In the genomic region with DNA sequence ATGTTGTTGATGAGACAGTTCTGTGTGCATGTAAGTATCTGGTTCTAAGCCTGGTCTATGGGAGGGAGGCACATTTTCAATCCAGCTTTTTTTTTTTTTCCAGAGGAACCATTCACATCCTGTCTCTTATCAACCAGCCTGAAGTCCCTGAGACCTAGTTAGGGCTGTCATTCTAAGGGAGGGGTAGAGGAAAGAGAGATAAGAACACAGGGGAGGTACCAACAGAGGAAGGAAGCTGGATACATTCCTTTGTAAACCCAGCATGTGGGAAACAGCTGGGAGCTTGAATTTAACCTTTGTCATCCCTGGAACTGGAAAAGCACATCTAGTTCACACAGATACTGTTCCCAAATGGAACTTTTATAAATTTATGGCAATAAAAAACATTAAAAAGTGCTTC, we compare ENCODE assay signal across 16 mouse cellular contexts.
DNase-seq lines count a peak whose midpoint lies in the region; ATAC-seq lines count a peak whose summit lies in the region.
"Had no signal": no experiment of that assay in that cellular context is flagged by ENCODE, and none has a peak within 500 bp of the region (broad histone marks: within the 10 kb centered on the region; RNA-seq: fewer than 3 reads in every experiment).

No protein-coding gene starts in this region.

- no peak overlapping the region for H3K4me3 ChIP-seq in heart, embryonic 16.5 days (ENCODE audit: low read length)
- H3K4me3 ChIP-seq: liver, embryonic 15.5 days; myocyte; stomach, embryonic 15.5 days had no signal

- DNase-seq in heart, adult 18-20 months: peak; percentile 30 to 75
- no peak for DNase-seq in heart, postnatal 4 days
- peak; percentile 3 for DNase-seq in lung, postnatal 25 days (ENCODE audit: low spot score)
- DNase-seq in lung, postnatal 14 days: no peak
- peak; percentile 6 for DNase-seq in yolk sac, embryonic 10.5 days (ENCODE audit: low spot score)
- no peak for DNase-seq in left cerebral cortex, postnatal 4 days
- DNase-seq in spleen, postnatal 4 days (ENCODE audit: low spot score in 2 of 2): no peak
- DNase-seq: B cell, adult 2 months; cerebellum, adult 11-12 months; layer of hippocampus, adult 9-11 months; right cerebral cortex, postnatal 25 days had no signal

- H3K4me2 ChIP-seq in heart, embryonic 16.5 days (ENCODE audit: low read depth, low read length): no peak overlapping the region
- H3K4me2 ChIP-seq: liver, embryonic 15.5 days; midbrain, embryonic 11.5 days; stomach, embryonic 15.5 days had no signal

- no peak overlapping the region for H3K27ac ChIP-seq in heart, embryonic 16.5 days (ENCODE audit: low read length)
- H3K27ac ChIP-seq: liver, embryonic 15.5 days; stomach, embryonic 15.5 days had no signal

- ATAC-seq in heart, embryonic 16.5 days (replicated peaks; ENCODE audit: extremely low read depth, insufficient read depth, low FRiP score): peak; percentile 91

- intact Hi-C loops in left cerebral cortex, postnatal 4 days (cut with DNase I): no loop called here

- no peaks in the 10 kb centered on the region for H3K27me3 ChIP-seq in heart, embryonic 16.5 days (ENCODE audit: control insufficient read depth, insufficient read depth, low read length)
- H3K27me3 ChIP-seq: liver, embryonic 15.5 days; stomach, embryonic 15.5 days had no signal

- no peak overlapping the region for H3K9ac ChIP-seq in heart, embryonic 16.5 days (ENCODE audit: low read length)
- H3K9ac ChIP-seq: liver, embryonic 15.5 days; stomach, embryonic 15.5 days had no signal

- H3K4me1 ChIP-seq in heart, embryonic 16.5 days (ENCODE audit: control insufficient read depth, insufficient read depth, low read length): no peaks in the 10 kb centered on the region
- H3K4me1 ChIP-seq: liver, embryonic 15.5 days; stomach, embryonic 15.5 days had no signal

- no peaks in the 10 kb centered on the region for H3K36me3 ChIP-seq in heart, embryonic 16.5 days (ENCODE audit: control insufficient read depth, insufficient read depth)
- H3K36me3 ChIP-seq: liver, embryonic 15.5 days; stomach, embryonic 15.5 days had no signal

- H3K9me3 ChIP-seq in heart, embryonic 16.5 days (replicated peaks; ENCODE audit: control insufficient read depth, low read length): no peaks in the 10 kb centered on the region
- H3K9me3 ChIP-seq: liver, embryonic 15.5 days; stomach, embryonic 15.5 days had no signal

Comparison
In these comparisons a context has a peak if more than half of its experiments do, and no peak if none do; other contexts are left out.
1. DNase-seq: peak in heart, adult 18-20 months (2 of 2), lung, postnatal 25 days (single experiment) and yolk sac, embryonic 10.5 days (single experiment); none in heart, postnatal 4 days (single experiment), lung, postnatal 14 days (single experiment), left cerebral cortex, postnatal 4 days (single experiment) and spleen, postnatal 4 days (0 of 2).